Mouse (Mus musculus) thymus, postnatal 0 days (tissue): ENCODE data around the gene Gm8374. TPM values are rescaled to one million over a fixed set of nuclear protein-coding genes. Genes with fewer than 3 reads are reported as not detected.
"Not testable (repeated sequence)": the region's sequence is repeated elsewhere in the genome, so short reads cannot be mapped to it uniquely, and the experiment has no call there.

Experiments used
- DNase-seq: peaks from one replicate; pipeline ENCODE4 v3.0.0-alpha.2; 2015; ENCODE audit warnings: low spot score
- polyA plus RNA-seq: library from polyadenylated mRNA; unstranded; fragments of >200 nt; fragmentation: Nextera tagmentation; extraction: Ambion mirVana; gene quantifications from 2 replicates; pipeline ENCODE4 v1.2.1, GENCODE M21; 2015

Gene Gm8374
- not detected in 2 replicates for polyA plus RNA-seq

GRCm38 (mm10) chr14:7365034-7365433, at the start of gene Gm8374:
TSS of gene Gm8374 (minus strand) at chr14:7365134.
- DNase-seq = not testable (repeated sequence)

- DNase-seq = not testable (repeated sequence)
Measured at GRCm38 (mm10) chr14:7332295-7332694, 32.6 kb downstream of the Gm8374 start, which contains the start of gene Gm5797. TSS of gene Gm5797 (minus strand) at chr14:7332395.

GRCm38 (mm10) chr14:7315093-7315492, 49.8 kb downstream of the Gm8374 start:
- peak; percentile 24 for DNase-seq

- not testable (repeated sequence) for DNase-seq
Measured at GRCm38 (mm10) chr14:7314661-7315060, 50.3 kb downstream of the Gm8374 start, which contains the start of gene Gm3739. TSS of gene Gm3739 (minus strand) at chr14:7315049.

Other genes with a start within 250 kb of the Gm8374 start
- not detected in 2 replicates for gene Gm6676, start 239.7 kb downstream of the Gm8374 start, polyA plus RNA-seq
- gene Gm3512, start 190.6 kb downstream of the Gm8374 start, polyA plus RNA-seq = 1.1 and 1.3 TPM in 2 replicates
- not detected in 2 replicates for gene Gm16434, start 170.6 kb downstream of the Gm8374 start, polyA plus RNA-seq
- not detected in 2 replicates for gene Gm3727, start 100.4 kb downstream of the Gm8374 start, polyA plus RNA-seq
- 0.52 and 0.60 TPM in 2 replicates for gene Gm3739, start 50.1 kb downstream of the Gm8374 start, polyA plus RNA-seq
- 0.29 TPM in 1 of 2 replicates, not detected in the other for gene Gm5797, start 32.7 kb downstream of the Gm8374 start, polyA plus RNA-seq
- gene Gm3755, start 85.8 kb upstream of the Gm8374 start, polyA plus RNA-seq = not detected in 2 replicates
- gene Gm3752, start 118.6 kb upstream of the Gm8374 start, polyA plus RNA-seq = 0.10 and 0.32 TPM in 2 replicates
- not detected in 2 replicates for gene Gm3558, start 203.4 kb upstream of the Gm8374 start, polyA plus RNA-seq
- 0.23 TPM in 1 of 2 replicates, not detected in the other for gene Gm10338, start 230.5 kb upstream of the Gm8374 start, polyA plus RNA-seq